Comparison of ENCODE assay signal across 31 mouse cellular contexts in the genomic region with DNA sequence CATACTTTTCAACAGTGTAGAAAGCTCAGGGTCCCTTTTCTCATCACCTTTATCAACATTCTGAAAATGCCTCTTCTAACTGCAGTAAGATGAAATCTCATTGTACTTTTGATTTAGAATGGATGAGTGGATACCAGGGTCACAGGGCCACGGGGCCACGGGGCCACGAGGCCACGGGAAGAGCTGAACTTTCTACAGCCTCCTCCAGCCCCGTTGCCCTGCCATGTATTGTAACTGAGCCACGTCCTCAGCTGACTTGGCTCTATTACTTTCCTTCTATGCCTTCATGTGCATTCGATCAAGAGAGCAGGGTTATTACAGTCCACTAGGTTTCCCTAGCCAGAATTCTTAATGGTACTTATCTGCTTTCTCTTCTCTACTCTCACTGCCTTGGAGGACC. TPM values are rescaled to one million over a fixed set of nuclear protein-coding genes. Genes with fewer than 3 reads are reported as not detected.
DNase-seq lines count a peak whose midpoint lies in the region; ATAC-seq and TF ChIP-seq lines count a peak whose summit lies in the region.
"Had no signal": no experiment of that assay in that cellular context is flagged by ENCODE, and none has a peak within 500 bp of the region (broad histone marks: within the 10 kb centered on the region; RNA-seq: fewer than 3 reads in every experiment).

No protein-coding gene starts in this region.

- no peaks in the 10 kb centered on the region for H3K27me3 ChIP-seq in liver, adult 2 months (ENCODE audit: control insufficient read depth, insufficient read depth, low read length)
- H3K27me3 ChIP-seq in liver, postnatal 0 days (ENCODE audit: insufficient read depth, low read length), result no peaks in the 10 kb centered on the region
- H3K27me3 ChIP-seq in lung, postnatal 0 days (replicated peaks; ENCODE audit: insufficient read depth, low read length), result no peaks in the 10 kb centered on the region
- H3K27me3 ChIP-seq: CH12.LX; embryonic facial prominence, embryonic 15.5 days; heart, embryonic 12.5 days; heart, embryonic 15.5 days had no signal

- no peaks in the 10 kb centered on the region for H3K4me1 ChIP-seq in liver, adult 2 months (ENCODE audit: control insufficient read depth, insufficient read depth, low read length)
- H3K4me1 ChIP-seq in liver, postnatal 0 days (ENCODE audit: insufficient read depth), result no peaks in the 10 kb centered on the region
- H3K4me1 ChIP-seq in lung, postnatal 0 days (ENCODE audit: insufficient read depth, low read depth, low read length), result no peaks in the 10 kb centered on the region
- H3K4me1 ChIP-seq: embryonic facial prominence, embryonic 12.5 days; embryonic facial prominence, embryonic 15.5 days; heart, embryonic 12.5 days; heart, embryonic 15.5 days had no signal

- H3K36me3 ChIP-seq in liver, adult 2 months (ENCODE audit: control insufficient read depth, insufficient read depth, low read length), result no peaks in the 10 kb centered on the region
- H3K36me3 ChIP-seq in liver, postnatal 0 days (replicated peaks; ENCODE audit: insufficient read depth, low read length), result no peaks in the 10 kb centered on the region
- H3K36me3 ChIP-seq in lung, postnatal 0 days (ENCODE audit: insufficient read depth, low read length), result no peaks in the 10 kb centered on the region
- H3K36me3 ChIP-seq: embryonic facial prominence, embryonic 12.5 days; embryonic facial prominence, embryonic 15.5 days; G1E; heart, embryonic 12.5 days; heart, embryonic 15.5 days had no signal

- no peaks in the 10 kb centered on the region for H3K9me3 ChIP-seq in liver, postnatal 0 days (ENCODE audit: low read length)
- H3K9me3 ChIP-seq in lung, postnatal 0 days (ENCODE audit: low read length), result no peaks in the 10 kb centered on the region
- H3K9me3 ChIP-seq: embryonic facial prominence, embryonic 12.5 days; embryonic facial prominence, embryonic 15.5 days; G1E; heart, embryonic 12.5 days; heart, embryonic 15.5 days had no signal

- H3K27ac ChIP-seq in liver, adult 2 months (replicated peaks; ENCODE audit: insufficient read depth, low read depth, low read length), result no peak overlapping the region
- H3K27ac ChIP-seq in liver, postnatal 0 days (ENCODE audit: low read depth), result no peak overlapping the region
- no peak overlapping the region for H3K27ac ChIP-seq in lung, postnatal 0 days (ENCODE audit: low read length)
- H3K27ac ChIP-seq: embryonic facial prominence, embryonic 12.5 days; embryonic facial prominence, embryonic 15.5 days; heart, embryonic 15.5 days; hindbrain, embryonic 14.5 days had no signal

- intact Hi-C loops in heart, postnatal 25 days (cut with DNase I), result no loop called here

- ATAC-seq in liver, postnatal 0 days, result no peak
- ATAC-seq in lung, postnatal 0 days, result no peak
- ATAC-seq: forebrain, embryonic 14.5 days; forebrain, postnatal 0 days; Patski had no signal

- peak; percentile 27 for DNase-seq in kidney, adult 18-20 months
- DNase-seq in kidney, postnatal 4 days, result no peak
- peak; percentile 54 for DNase-seq in liver, adult 2 months (ENCODE audit: extremely low read depth, low read depth, low spot score)
- no peak for DNase-seq in liver, postnatal 0 days
- peak; percentile 37 for DNase-seq in kidney, postnatal 14 days
- DNase-seq in heart, postnatal 25 days (ENCODE audit: low spot score), result no peak
- DNase-seq in lung, postnatal 0 days (ENCODE audit: low spot score), result no peak
- DNase-seq: adrenal gland, adult 2 months; adrenal gland, postnatal 14 days; B cell, adult 2 months; cerebellum, adult 11 months; cerebellum, adult 2 months; cerebellum, adult 9-11 months; cerebellum, postnatal 25 days; forebrain, postnatal 0 days; gastrocnemius, postnatal 25 days; heart, adult 18-20 months; heart, postnatal 10 days; heart, postnatal 4 days had no signal

- TF ChIP-seq EP300 in liver, postnatal 0 days (IDR thresholded peaks at IDR 0.05; ENCODE audit: low read depth), result no peak
- TF ChIP-seq EP300 in lung, postnatal 0 days (IDR thresholded peaks at IDR 0.05), result no peak

- WGBS in liver, adult 2 months, result 40% methylated on average over 7 of the region's 7 CpGs
- WGBS in liver, postnatal 0 days (ENCODE audit: insufficient replicate concordance), result 74% methylated on average over 7 of the region's 7 CpGs
- 80% methylated on average over 7 of the region's 7 CpGs for WGBS in lung, postnatal 0 days

- no peak for TF ChIP-seq POLR2A in liver, adult 2 months (IDR thresholded peaks at IDR 0.05; ENCODE audit: extremely low read depth, insufficient read depth, low read length)

- TF ChIP-seq CTCF in liver, adult 2 months (IDR thresholded peaks at IDR 0.05; ENCODE audit: low read depth, low read length), result no peak
- no peak for TF ChIP-seq CTCF in liver, postnatal 0 days (IDR thresholded peaks at IDR 0.05; ENCODE audit: low read depth)
- TF ChIP-seq CTCF in lung, postnatal 0 days (IDR thresholded peaks at IDR 0.05), result no peak

- no peak overlapping the region for H3K4me3 ChIP-seq in liver, adult 2 months (ENCODE audit: insufficient read depth, low read depth, low read length)
- no peak overlapping the region for H3K4me3 ChIP-seq in liver, postnatal 0 days (ENCODE audit: low read depth, low read length)
- no peak overlapping the region for H3K4me3 ChIP-seq in lung, postnatal 0 days (ENCODE audit: low read depth, low read length)
- H3K4me3 ChIP-seq: embryonic facial prominence, embryonic 12.5 days; embryonic facial prominence, embryonic 15.5 days; heart, embryonic 12.5 days; heart, embryonic 15.5 days had no signal

- no peak overlapping the region for H3K9ac ChIP-seq in liver, adult 2 months (ENCODE audit: low read depth, low read length)
- H3K9ac ChIP-seq in liver, postnatal 0 days (replicated peaks), result no peak overlapping the region
- H3K9ac ChIP-seq in lung, postnatal 0 days (replicated peaks; ENCODE audit: low read depth), result no peak overlapping the region
- H3K9ac ChIP-seq: embryonic facial prominence, embryonic 12.5 days; embryonic facial prominence, embryonic 15.5 days; forebrain, postnatal 0 days; heart, embryonic 12.5 days; heart, embryonic 15.5 days; hindbrain, embryonic 14.5 days had no signal

- no peak overlapping the region for H3K4me2 ChIP-seq in liver, postnatal 0 days (ENCODE audit: low read depth, low read length)
- no peak overlapping the region for H3K4me2 ChIP-seq in lung, postnatal 0 days (replicated peaks; ENCODE audit: low read depth, low read length)
- H3K4me2 ChIP-seq: embryonic facial prominence, embryonic 12.5 days; embryonic facial prominence, embryonic 15.5 days; heart, embryonic 12.5 days; heart, embryonic 15.5 days; hindbrain, embryonic 14.5 days had no signal

- no peaks in the 10 kb centered on the region for H3K79me2 ChIP-seq in liver, adult 2 months (ENCODE audit: control insufficient read depth, insufficient read depth, low read length)

RNA-seq across cellular contexts. Expression of a gene that starts 8.1 kb away (rescaled TPM):
- 2.1 and 2.9 TPM in 2 replicates for total RNA-seq in liver, adult 2 months (2014; rRNA removed)
- polyA plus RNA-seq in liver, adult 2 months (2012; rRNA removed), result 0.91 and 1.2 TPM in 2 replicates
- polyA plus RNA-seq in liver, postnatal 0 days (2015; fragmentation: Nextera tagmentation; extraction: Ambion mirVana), result 0.11 and 0.19 TPM in 2 replicates
- 1 to 10 TPM in 1 of 2 experiments, under 1 TPM in 1; 0.78 to 1.4 TPM for total RNA-seq in heart, postnatal 25 days (2021)
- polyA plus RNA-seq in lung, postnatal 0 days (2015; fragmentation: Nextera tagmentation; extraction: Ambion mirVana), result 1.0 and 1.1 TPM in 2 replicates
- polyA plus RNA-seq: G1E had no signal

RNA-seq across cellular contexts. Expression of a gene that starts 40.4 kb away (rescaled TPM):
- total RNA-seq in liver, adult 2 months (2014; rRNA removed), result 0.83 and 1.3 TPM in 2 replicates
- 2.0 and 2.2 TPM in 2 replicates for polyA plus RNA-seq in liver, adult 2 months (2012; rRNA removed)
- 6.8 and 7.9 TPM in 2 replicates for polyA plus RNA-seq in liver, postnatal 0 days (2015; fragmentation: Nextera tagmentation; extraction: Ambion mirVana)
- total RNA-seq in heart, postnatal 25 days (2021), result 1 to 10 TPM; 3.7 to 4.4 TPM
- polyA plus RNA-seq in lung, postnatal 0 days (2015; fragmentation: Nextera tagmentation; extraction: Ambion mirVana), result 7.9 and 9.6 TPM in 2 replicates

RNA-seq across cellular contexts. Expression of a gene that starts 52.7 kb away (rescaled TPM):
- 0.40 TPM in 1 of 2 replicates, not detected in the other for total RNA-seq in liver, adult 2 months (2014; rRNA removed)
- polyA plus RNA-seq in liver, adult 2 months (2012; rRNA removed), result not detected in 2 replicates
- polyA plus RNA-seq in liver, postnatal 0 days (2015; fragmentation: Nextera tagmentation; extraction: Ambion mirVana), result 5.3 and 6.2 TPM in 2 replicates
- total RNA-seq in heart, postnatal 25 days (2021), result not detected
- polyA plus RNA-seq in lung, postnatal 0 days (2015; fragmentation: Nextera tagmentation; extraction: Ambion mirVana), result not detected in 2 replicates
- total RNA-seq: adrenal gland, postnatal 14 days; CH12.LX; common myeloid progenitor, adult 5-6 weeks; forebrain, postnatal 0 days; gastrocnemius, adult 8-10 months; gastrocnemius, postnatal 25 days; heart, adult 18-20 months; heart, postnatal 10 days; heart, postnatal 4 days had no signal
- polyA plus RNA-seq: adrenal gland, adult 2 months; embryonic facial prominence, embryonic 15.5 days; gonadal fat pad, adult 2 months; heart, embryonic 12.5 days; heart, embryonic 15.5 days; Patski had no signal

Comparison
In these comparisons a context has a peak if more than half of its experiments do, and no peak if none do; other contexts are left out.
1. DNase-seq: peak in kidney, adult 18-20 months (single experiment), liver, adult 2 months (single experiment) and kidney, postnatal 14 days (single experiment); none in kidney, postnatal 4 days (0 of 2), liver, postnatal 0 days (single experiment), heart, postnatal 25 days (single experiment) and lung, postnatal 0 days (single experiment).